Mouse (Mus musculus): ENCODE measurements around the gene Slco2a1.

DNA sequence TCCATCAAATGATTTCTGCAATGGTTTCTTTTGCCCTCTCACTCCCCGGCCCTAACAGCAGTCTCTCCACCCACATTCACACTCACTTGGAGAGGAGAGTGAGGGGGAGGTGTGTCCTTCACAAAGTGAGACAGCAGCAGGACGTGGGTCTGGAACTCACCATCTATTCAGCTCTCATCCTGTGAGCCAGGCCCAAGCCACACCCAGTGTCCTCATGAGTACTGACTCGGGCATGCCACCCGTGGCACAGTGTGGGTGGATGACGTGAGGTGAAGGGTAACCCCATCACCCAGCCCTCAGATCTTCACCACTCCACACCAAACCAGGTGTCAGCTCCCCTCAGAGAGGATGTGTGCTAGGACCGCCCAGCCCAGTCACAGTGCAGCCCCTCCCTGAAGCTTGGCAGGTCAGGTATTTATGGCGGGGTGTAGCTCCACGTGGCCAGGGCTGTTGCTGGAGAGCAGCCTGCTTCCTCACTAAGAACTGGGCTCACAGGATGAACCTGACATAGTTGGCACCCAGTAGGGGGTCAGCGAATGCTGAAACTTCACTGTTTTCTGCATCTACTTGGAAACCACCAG, 146.0 kb downstream of the Slco2a1 start:
- TF ChIP-seq CTCF (IDR thresholded peaks at IDR 0.05; ENCODE audit: low read depth, low read length), result no peak
- no peak for TF ChIP-seq GATA1 (IDR thresholded peaks at IDR 0.05; ENCODE audit: borderline replicate concordance, low read length)
